Mouse (Mus musculus) retina, embryonic 14.5 days (tissue): ENCODE measurements at regions not wholly inside any gene's neighbourhood (a gene's known extent, or its start where the extent isn't known, plus 50 kb on each side); places are given as distances from the start of the nearest gene placed in this dataset.
A peak's percentile ranks its signal among the peaks of the same experiment; 100 is the strongest.
"Not testable (repeated sequence)": the region's sequence is repeated elsewhere in the genome, so short reads cannot be mapped to it uniquely, and the experiment has no call there.

Experiments used
- DNase-seq: peaks from one replicate; pipeline ENCODE4 v3.0.0-alpha.2; 2015; ENCODE audit warnings: low spot score

- DNase-seq = peak; percentile 51
Measured at GRCm38 (mm10) chr6:9820311-9821243, 872.3 kb downstream of the Nxph1 start.

GRCm38 (mm10) chr6:9834884-9835476, 886.7 kb downstream of the Nxph1 start:
- DNase-seq = peak; percentile 23

- DNase-seq = no peak
Measured at GRCm38 (mm10) chr6:9842391-9842790, 894.2 kb downstream of the Nxph1 start.

DNA sequence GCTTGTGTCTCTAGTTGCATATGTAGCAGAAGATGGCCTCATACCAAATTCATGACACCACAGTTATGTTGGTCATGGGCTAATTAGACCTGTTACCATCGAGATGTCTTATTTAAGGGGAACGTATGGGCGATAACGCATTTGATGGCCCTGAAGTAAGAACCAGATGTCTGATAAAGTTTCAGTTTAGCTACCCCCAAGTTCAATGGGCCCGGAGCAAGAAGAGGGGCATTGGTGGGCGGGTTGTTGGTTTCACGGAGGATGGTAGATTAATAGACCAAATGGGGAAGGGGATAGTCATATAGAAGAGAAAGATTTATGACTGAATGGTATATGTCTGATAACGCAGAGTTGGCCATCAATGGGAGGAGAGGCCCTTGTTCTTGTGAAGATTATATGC, 941.6 kb downstream of the Nxph1 start:
- DNase-seq = not testable (repeated sequence)
